Mouse (Mus musculus) thymus, adult 2 months (tissue): ENCODE data around the gene B3gat2. TPM values are rescaled to one million over a fixed set of nuclear protein-coding genes. Genes with fewer than 3 reads are reported as not detected.

ENCODE experiments used
- DNase-seq: peaks from one replicate; pipeline ENCODE4 v3.0.0; 2021
- H3K27ac ChIP-seq: fragments of 200-500 bp; 2 replicates; pipeline ENCODE4 v1.5.1; 2012; ENCODE audit warnings: low read length, control low read depth; ENCODE audit not compliant: control insufficient read depth, insufficient read depth
- H3K27me3 ChIP-seq: fragments of 200-500 bp; 2 replicates; pipeline ENCODE4 v1.6.1; 2012; ENCODE audit warnings: mild to moderate bottlenecking, low read length, moderate library complexity, mixed read lengths; ENCODE audit not compliant: control insufficient read depth, insufficient read depth
- H3K36me3 ChIP-seq: fragments of 200-500 bp; 2 replicates; pipeline ENCODE4 v1.6.1; 2012; ENCODE audit warnings: mild to moderate bottlenecking, low read length, moderate library complexity; ENCODE audit not compliant: control insufficient read depth, insufficient read depth
- H3K4me1 ChIP-seq: fragments of 200-500 bp; replicated peaks from 2 replicates; pipeline ENCODE4 v1.6.1; 2012; ENCODE audit warnings: low read length; ENCODE audit not compliant: control insufficient read depth, insufficient read depth
- H3K4me3 ChIP-seq: fragments of 200-500 bp; 2 replicates; pipeline ENCODE4 v1.5.1; 2012; ENCODE audit warnings: mild to moderate bottlenecking, low read length, control low read depth, moderate library complexity; ENCODE audit not compliant: control insufficient read depth, insufficient read depth
- CTCF ChIP-seq: fragments of 200-500 bp; IDR thresholded peaks from 2 replicates; pipeline ENCODE4 v1.5.1; 2012; ENCODE audit warnings: mild to moderate bottlenecking, control low read depth, low read length, moderate library complexity, borderline replicate concordance; ENCODE audit not compliant: control insufficient read depth, poor library complexity, insufficient read depth; ENCODE audit errors: extremely low read depth
- POLR2A ChIP-seq: fragments of 200-500 bp; IDR thresholded peaks from 2 replicates; pipeline ENCODE4 v1.6.1; 2012; ENCODE audit warnings: mild to moderate bottlenecking, low read length, control low read depth, moderate library complexity; ENCODE audit not compliant: control insufficient read depth, poor library complexity, insufficient read depth; ENCODE audit errors: extremely low read depth
- WGBS: fragments of 180-500 bp; shearing (Covaris S2); methylation state at CpG from one replicate; pipeline ENCODE4 v1.1.7; 2018; 5-methylcytosine and 5-hydroxymethylcytosine counted together
- polyA plus RNA-seq: library from polyadenylated mRNA; depleted of rRNA; stranded (reverse); fragments of >200 nt; gene quantifications from 2 replicates; pipeline ENCODE4 v1.2.3, GENCODE M21; 2012; rRNA removed

B3gat2 gene
- polyA plus RNA-seq, 1 experiment: 0.19 TPM

DNA sequence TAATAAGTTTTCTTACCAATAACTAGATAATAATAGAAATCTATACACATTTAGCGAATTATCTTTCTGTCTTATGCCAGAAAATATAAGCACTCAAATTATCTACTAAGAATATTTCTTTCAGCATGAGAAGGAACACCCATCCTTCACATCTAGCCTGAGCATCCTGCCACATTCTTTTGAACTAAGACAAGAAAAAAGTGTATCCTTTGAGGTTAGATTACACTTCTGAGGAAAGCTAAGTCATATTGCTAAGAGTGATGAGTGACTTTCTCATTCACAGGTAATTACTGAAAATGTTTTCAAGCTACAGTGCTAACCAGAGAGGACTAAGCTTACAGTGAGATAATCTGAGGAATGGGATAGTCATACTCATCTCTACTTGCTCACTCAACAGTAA lies 121.1 kb downstream of the B3gat2 start:
- Histone ChIP-seq H3K36me3 (no peaks in the 10 kb centered on the region), H3K27me3 (no peaks in the 10 kb centered on the region), H3K4me1 (no peaks in the 10 kb centered on the region), H3K27ac (no peak overlapping the region), H3K4me3 (no peak overlapping the region)
- 86% methylated on average over 1 of the region's 1 CpGs for WGBS
- no peak for TF ChIP-seq POLR2A
- no peak for TF ChIP-seq CTCF
- DNase-seq: no peak

DNA sequence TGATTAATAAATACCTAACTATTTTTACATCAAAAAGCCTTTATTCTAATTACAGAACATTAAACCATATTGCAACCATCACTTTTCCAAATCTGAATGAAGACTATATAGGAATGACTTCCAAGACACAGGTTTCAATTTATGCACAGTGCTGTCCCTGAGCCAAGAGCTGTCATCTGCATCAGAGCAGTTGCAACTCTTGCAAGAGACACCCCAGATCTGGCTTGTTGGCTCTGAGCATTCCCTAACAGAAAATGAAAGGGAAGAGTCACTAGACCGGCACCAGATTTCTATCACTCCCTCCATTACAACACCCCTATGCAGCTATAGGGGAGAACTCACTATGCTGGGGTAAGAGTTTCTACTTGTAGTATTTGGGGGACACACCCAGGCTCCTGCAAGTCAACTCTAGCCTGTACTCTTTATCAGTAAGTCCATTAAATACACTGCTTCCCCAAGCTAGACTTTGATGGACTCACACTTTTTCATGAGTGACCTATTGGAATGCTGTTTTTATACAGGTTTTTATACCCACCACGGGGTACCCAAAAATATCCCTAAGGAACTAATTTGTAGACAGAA lies 122.6 kb downstream of the B3gat2 start:
- WGBS: 100% methylated on average over 2 of the region's 2 CpGs
- no peak overlapping the region for H3K27ac ChIP-seq
- no peak overlapping the region for H3K4me3 ChIP-seq
- H3K36me3 ChIP-seq: no peaks in the 10 kb centered on the region
- DNase-seq: no peak
- H3K27me3 ChIP-seq: no peaks in the 10 kb centered on the region
- no peaks in the 10 kb centered on the region for H3K4me1 ChIP-seq
- no peak for TF ChIP-seq CTCF
- no peak for TF ChIP-seq POLR2A

DNA sequence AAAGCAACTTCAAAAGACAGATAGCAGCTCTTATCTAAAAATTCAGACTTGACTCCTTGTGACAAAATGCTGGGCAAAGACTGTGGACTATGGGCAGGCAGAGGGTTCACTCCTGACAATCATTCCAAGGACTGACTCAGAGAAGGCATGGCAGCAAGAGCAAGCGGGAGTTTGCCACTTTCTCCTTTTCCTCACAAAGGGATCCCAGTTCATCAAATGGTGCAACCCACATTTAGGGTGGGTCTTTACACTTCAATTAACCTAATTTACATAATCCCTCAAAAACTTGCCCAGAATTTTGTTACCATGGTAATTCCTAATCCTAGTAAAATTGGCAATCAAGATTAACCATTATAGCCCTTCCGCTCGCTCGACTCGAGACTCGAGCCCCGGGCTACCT lies 123.4 kb downstream of the B3gat2 start:
- WGBS: over 99% methylated on average over 7 of the region's 7 CpGs
- Histone ChIP-seq H3K36me3 (no peaks in the 10 kb centered on the region), H3K4me1 (no peaks in the 10 kb centered on the region), H3K4me3 (no peak overlapping the region), H3K27me3 (no peaks in the 10 kb centered on the region), H3K27ac (no peak overlapping the region)
- DNase-seq: no peak
- no peak for TF ChIP-seq POLR2A

DNA sequence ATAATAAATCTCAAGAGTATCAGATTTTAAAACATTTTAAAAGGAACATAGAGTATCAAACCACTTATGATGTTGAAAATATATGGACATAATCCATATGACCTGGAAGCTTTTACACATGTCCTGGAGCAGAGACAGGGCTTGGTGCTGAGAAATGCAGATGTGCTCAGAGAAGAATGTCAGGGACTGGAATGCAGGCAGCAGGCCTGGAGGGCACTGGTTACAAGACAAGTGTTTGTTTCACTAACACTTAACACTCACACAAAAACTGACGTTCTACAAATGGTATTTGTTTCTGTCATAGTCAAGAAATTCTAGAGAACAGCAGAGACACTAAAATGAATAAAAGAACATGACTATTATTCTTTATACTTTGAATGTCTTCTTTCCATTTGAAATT lies 130.5 kb downstream of the B3gat2 start:
- WGBS: 88% methylated on average over 1 of the region's 1 CpGs
- no peak overlapping the region for H3K4me3 ChIP-seq
- TF ChIP-seq CTCF: no peak
- TF ChIP-seq POLR2A: no peak
- H3K4me1 ChIP-seq: no peaks in the 10 kb centered on the region
- H3K27ac ChIP-seq: no peak overlapping the region
- no peak for DNase-seq
- no peaks in the 10 kb centered on the region for H3K27me3 ChIP-seq
- H3K36me3 ChIP-seq: no peaks in the 10 kb centered on the region

Other genes starting within 250 kb of the B3gat2 start
- gene Smap1, start 160.6 kb downstream of the B3gat2 start, polyA plus RNA-seq: 37.5 and 43.7 TPM in 2 replicates
- 4.0 and 6.7 TPM in 2 replicates for gene Sdhaf4, start 243.9 kb downstream of the B3gat2 start, polyA plus RNA-seq